Mouse (Mus musculus) embryonic fibroblast, embryonic 13.5 days (primary cell): ENCODE measurements at regions not wholly inside any gene's neighbourhood (a gene's known extent, or its start where the extent isn't known, plus 50 kb on each side); places are given as distances from the start of the nearest gene placed in this dataset.

Experiments used
- CTCF ChIP-seq: IDR thresholded peaks from 2 replicates; pipeline ENCODE4 v1.5.1; 2011; ENCODE audit warnings: mild to moderate bottlenecking, control low read depth, low read length, moderate library complexity, borderline replicate concordance; ENCODE audit not compliant: insufficient read depth
- POLR2A ChIP-seq: IDR thresholded peaks from 2 replicates; pipeline ENCODE4 v1.6.1; 2011; ENCODE audit warnings: low read depth, mild to moderate bottlenecking, control low read depth, low read length, moderate library complexity

DNA sequence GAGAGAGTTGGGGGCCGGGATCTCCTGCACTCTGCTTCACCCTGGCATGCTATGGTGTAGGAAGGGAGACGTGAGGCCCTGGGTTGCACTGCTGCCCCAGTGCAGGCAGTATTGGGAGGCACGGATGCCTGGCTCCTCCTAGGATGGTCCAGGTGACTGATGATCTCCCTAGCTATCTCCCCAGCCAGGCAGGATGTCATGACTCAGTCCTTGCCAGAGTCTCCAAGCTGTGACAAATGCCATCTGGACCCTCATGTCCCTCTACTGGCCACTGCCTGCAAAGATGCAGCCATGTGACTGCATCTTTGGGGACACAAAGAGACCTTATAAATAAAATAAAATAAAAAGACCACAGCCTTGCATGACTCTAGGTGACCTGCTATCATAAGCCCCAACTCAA, 181.6 kb downstream of the Mroh4 start:
- TF ChIP-seq CTCF: no peak
- no peak for TF ChIP-seq POLR2A
